Mouse (Mus musculus) lung, postnatal 0 days (tissue): ENCODE measurements around the gene Fastkd3.

Source experiments
- CTCF ChIP-seq: IDR thresholded peaks from 2 replicates; pipeline ENCODE4 v1.5.1; 2016; ENCODE audit warnings: antibody characterized with exemption, mild to moderate bottlenecking
- EP300 ChIP-seq: IDR thresholded peaks from 2 replicates; pipeline ENCODE4 v1.6.1; 2016; ENCODE audit warnings: antibody characterized with exemption, mild to moderate bottlenecking, control low read depth

DNA sequence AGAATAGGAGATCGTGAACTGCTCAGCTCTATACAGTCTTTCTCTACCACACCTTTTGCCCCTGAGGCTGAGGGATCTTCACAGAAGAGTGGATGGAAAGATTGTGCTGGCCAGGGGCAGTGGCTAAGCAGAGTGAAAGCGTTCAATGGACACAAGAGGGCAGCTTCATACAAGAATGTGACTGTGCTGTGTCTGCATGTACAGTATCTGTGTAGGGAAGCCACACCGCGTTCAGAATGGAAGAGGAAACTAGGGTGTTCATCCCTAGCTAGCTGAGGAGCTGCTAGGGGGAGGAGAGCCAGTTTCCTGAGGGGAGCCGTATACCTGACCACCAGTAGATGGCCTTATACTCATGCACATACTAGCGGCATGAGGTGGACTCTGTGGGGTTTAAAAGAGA, 40.8 kb downstream of the Fastkd3 start:
- TF ChIP-seq EP300 = no peak
- TF ChIP-seq CTCF = peak; percentile 48
